Mouse (Mus musculus): ENCODE results near the gene Olfr411.

Gene Olfr411

DNA sequence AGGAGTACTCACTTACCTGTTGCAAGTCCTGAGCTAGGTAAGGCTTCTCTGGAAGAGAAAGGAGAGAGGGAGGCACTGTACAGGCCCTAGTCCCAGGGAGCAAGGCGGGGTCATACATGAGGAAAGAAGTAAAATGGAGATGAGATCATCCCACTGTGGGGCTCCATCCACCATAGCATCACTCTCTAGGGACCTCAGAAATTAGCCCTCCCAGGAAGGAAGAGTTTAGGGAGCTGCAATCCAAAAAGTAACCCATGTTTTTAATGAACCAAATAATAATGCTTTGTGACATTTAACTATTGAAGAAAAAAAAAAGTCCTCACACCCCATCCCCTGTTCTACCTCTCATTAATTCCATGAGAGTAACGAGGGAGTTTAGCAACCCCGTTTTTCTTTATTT lies at the start of gene Olfr411:
Gene Olfr411 (minus strand): TSS at position 101 of the 400 bp plus-strand sequence.
- no peak for DNase-seq (ENCODE audit: low spot score in 2 of 2)

DNA sequence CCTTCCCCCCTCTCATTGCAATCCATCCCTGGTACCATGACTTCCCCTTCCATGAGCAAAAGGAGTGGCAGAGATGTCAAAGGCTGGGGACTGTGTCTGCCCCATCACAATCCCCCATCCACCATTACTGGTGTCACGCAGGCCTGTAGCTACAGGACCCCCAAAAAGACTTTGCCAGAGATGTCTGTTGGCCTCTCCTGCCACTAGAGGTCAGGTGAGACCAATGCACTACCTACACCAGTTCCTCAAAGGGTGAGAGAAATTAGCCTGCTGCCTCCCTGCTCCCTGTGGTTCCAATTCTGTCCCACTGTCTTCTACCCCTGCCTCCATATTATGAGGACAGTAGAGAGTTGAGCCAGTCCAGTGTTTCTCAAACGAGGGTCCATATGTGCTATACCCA lies 49.7 kb upstream of the Olfr411 start:
- DNase-seq (ENCODE audit: low spot score in 2 of 2) = no peak

DNA sequence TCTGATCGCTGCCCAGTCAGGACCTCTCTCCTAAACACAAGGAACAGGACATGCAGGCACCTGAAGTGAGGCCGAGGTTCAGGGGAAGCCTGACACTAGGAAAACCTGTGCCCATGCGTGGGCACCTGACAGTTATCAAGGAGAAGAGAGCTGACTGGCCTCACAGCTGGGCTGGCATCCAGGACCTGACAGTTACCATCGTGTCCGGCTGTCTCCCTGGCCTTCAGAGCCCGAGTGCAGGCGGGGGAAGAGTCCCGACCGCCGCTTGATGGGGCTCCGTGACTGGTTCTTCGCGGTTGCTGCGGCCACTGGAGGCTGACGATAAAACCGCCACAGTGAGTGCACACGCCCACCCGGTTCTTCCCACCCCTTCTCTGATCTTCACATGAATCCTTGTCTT lies 43.1 kb upstream of the Olfr411 start:
- no peak for DNase-seq (ENCODE audit: low spot score in 2 of 2)

GRCm38 (mm10) chr11:74393489-74393888 lies 41.0 kb upstream of the Olfr411 start:
- DNase-seq (ENCODE audit: low spot score in 2 of 2) = no peak

DNA sequence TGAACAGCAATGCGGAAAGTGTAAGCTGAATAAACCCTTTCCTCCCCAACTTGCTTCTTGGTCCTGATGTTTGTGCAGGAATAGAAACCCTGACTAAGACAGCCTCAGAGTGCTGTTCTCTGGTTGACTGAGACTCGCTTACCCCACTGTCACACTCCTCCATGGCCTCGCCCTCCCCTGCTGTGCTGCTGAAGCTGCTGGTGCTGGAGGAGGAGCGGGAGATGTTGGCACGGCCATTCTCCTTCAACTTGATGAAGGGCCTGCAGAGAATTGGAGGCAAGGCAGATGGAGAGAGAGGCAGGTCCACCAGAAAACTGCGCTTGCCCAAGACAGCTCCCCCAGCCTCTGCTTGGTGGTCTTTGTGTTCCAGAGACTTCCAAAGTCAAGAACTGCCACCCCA lies 40.5 kb upstream of the Olfr411 start:
- DNase-seq (ENCODE audit: low spot score in 2 of 2) = no peak

DNA sequence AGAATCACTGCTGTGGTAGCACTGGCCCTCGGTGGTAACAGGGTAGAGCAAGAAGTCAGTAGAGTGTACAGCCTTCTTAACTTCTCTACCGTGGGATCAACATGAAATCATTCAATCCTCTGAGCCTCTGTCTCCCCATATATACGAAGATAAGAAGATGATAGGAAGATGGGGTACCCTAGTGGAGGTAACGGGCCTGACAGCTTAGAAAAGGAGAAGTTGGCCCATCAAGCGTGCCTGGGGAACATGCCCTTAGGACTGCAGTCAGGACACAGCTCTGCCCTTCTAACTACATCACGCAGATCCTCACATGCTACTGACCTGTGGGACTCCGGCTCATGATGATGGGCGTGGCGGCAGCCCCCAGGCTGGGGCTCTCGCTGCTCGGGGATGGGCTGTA lies 39.4 kb upstream of the Olfr411 start:
- DNase-seq (ENCODE audit: low spot score in 2 of 2) = no peak

GRCm38 (mm10) chr11:74387203-74387602 lies 34.8 kb upstream of the Olfr411 start:
- no peak for DNase-seq (ENCODE audit: low spot score in 2 of 2)

DNA sequence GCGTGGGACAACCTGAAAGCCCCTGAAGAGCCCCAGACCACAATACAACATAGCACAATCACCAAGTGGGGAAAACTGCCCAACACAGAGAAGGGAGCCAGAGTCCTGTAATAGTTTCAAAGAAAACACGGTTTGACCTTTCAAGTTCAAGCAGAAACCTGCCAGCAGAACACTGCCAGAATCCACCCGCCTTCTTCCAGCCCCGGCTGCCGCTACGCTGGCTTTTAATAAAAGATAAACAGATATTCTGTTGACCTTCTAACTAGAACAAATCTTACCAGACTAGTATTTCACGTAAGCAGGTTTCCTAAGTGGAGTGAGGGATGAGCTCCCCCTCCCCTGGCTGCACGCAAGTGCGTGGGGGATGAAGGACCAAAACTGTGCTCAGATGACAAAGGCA lies 33.2 kb upstream of the Olfr411 start:
- no peak for DNase-seq (ENCODE audit: low spot score in 2 of 2)

- DNase-seq (ENCODE audit: low spot score in 2 of 2) = no peak
Observed at GRCm38 (mm10) chr11:74379166-74379873, 26.9 kb upstream of the Olfr411 start.

GRCm38 (mm10) chr11:74376847-74377246 lies 24.4 kb upstream of the Olfr411 start:
- DNase-seq (ENCODE audit: low spot score in 2 of 2) = peak; percentile 5 to 6

DNA sequence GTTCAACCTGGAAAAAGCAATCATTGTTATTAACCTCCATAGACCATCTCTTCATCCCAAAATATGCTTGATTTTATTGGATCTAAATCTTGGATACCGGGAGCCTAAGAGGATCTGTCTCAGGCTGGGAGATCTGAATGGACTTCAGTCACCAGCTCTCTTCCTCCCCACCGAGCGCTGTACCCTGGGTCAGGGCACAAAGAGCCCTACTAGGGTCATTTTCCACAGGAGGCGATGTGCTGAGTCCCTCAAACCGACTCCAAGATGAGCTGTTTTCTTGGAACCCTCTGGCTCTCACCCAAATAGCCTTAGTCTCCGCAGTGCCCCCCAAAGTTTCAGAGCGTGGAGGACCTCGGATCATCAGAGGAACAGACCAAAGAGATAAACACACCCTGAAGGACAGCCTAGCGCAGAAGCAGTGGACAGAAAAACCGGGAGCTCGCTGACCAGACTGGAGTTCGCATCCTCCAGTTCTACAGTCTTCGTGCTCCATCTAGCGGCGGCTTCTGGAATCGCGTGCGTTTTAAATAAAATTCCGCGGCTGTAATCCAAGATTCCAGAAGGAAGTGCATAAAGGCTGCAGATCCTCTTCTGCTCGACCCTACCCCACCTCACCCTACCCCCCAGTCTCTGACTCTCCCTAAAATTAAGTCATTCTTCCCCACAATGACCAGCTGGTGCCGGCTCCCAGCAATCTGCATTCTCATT lies 19.1 kb upstream of the Olfr411 start:
- peak in 1 of 2 experiments; percentile 5 for DNase-seq (ENCODE audit: low spot score in 2 of 2)

DNA sequence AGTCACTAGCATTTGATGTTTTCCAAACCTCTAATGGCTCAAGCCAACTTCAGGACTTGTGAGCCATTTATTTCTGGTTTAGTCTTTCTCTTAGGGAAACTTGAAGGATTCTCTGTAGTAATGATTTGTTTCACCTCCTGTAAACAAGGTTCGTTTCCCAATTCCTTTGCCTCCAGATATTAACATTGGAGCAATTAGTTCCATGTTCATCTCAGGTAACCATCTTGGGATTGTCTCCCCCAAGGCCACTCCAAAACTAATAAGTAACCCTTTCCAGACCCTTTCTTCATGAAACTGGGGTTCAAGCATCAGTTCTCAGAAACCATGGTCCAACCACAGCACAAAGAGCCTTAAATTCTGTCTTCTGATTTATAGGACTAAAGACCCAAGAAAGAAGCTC lies 9.3 kb upstream of the Olfr411 start, which contains the start of gene Olfr412:
Gene Olfr412 (plus strand): TSS at position 301 of the 400 bp plus-strand sequence.
- DNase-seq (ENCODE audit: low spot score in 2 of 2) = no peak

GRCm38 (mm10) chr11:74337931-74338330 lies 14.5 kb downstream of the Olfr411 start, which contains the start of gene Olfr410:
Gene Olfr410 (minus strand): TSS chr11:74338031.
- DNase-seq (ENCODE audit: low spot score in 2 of 2) = no peak

GRCm38 (mm10) chr11:74328781-74329180 lies 23.7 kb downstream of the Olfr411 start:
- DNase-seq (ENCODE audit: low spot score in 2 of 2) = no peak

GRCm38 (mm10) chr11:74326044-74326443 lies 26.4 kb downstream of the Olfr411 start:
- no peak for DNase-seq (ENCODE audit: low spot score in 2 of 2)

Data from spleen, postnatal 36 days (tissue).